ENCODE assay signal across 9 mouse cellular contexts in genomic region chr9:67832046-67832605, GRCm38 (mm10). TPM values are rescaled to one million over a fixed set of nuclear protein-coding genes. Genes with fewer than 3 reads are reported as not detected.
A peak's percentile ranks its signal among the peaks of the same experiment; 100 is the strongest.
DNase-seq lines count a peak whose midpoint lies in the region; ATAC-seq and TF ChIP-seq lines count a peak whose summit lies in the region.
"Had no signal": no experiment of that assay in that cellular context is flagged by ENCODE, and none has a peak within 500 bp of the region (broad histone marks: within the 10 kb centered on the region; RNA-seq: fewer than 3 reads in every experiment).

C2cd4a (minus strand) TSS chr9:67832330.

- WGBS in embryonic facial prominence, embryonic 11.5 days, result 4% methylated on average over 20 of the region's 20 CpGs
- 5% methylated on average over 20 of the region's 20 CpGs for WGBS in hindbrain, embryonic 10.5 days
- WGBS in neural tube, embryonic 14.5 days, result 6% methylated on average over 20 of the region's 20 CpGs

- H3K9me3 ChIP-seq in embryonic facial prominence, embryonic 11.5 days (replicated peaks; ENCODE audit: control insufficient read depth, low read length), result no peaks in the 10 kb centered on the region
- H3K9me3 ChIP-seq in hindbrain, embryonic 10.5 days, result no peaks in the 10 kb centered on the region
- H3K9me3 ChIP-seq in neural tube, embryonic 14.5 days (ENCODE audit: control insufficient read depth, low read length), result no peaks in the 10 kb centered on the region

- no peak for ATAC-seq in embryonic facial prominence, embryonic 11.5 days (replicated peaks; ENCODE audit: insufficient number of reproducible peaks, low FRiP score, low TSS enrichment, low read depth)
- ATAC-seq in neural tube, embryonic 14.5 days (ENCODE audit: low read depth), result no peak

- TF ChIP-seq CTCF in layer of hippocampus, adult 2 months (conservative IDR thresholded peaks at IDR 0.05), result no peak

- H3K4me2 ChIP-seq in embryonic facial prominence, embryonic 11.5 days (ENCODE audit: low read depth, low read length), result peak within 1 kb of the TSS; percentile 95
- H3K4me2 ChIP-seq in neural tube, embryonic 14.5 days (ENCODE audit: low read depth, low read length), result peak within 1 kb of the TSS; percentile 71

- no peaks in the 10 kb centered on the region for H3K36me3 ChIP-seq in embryonic facial prominence, embryonic 11.5 days (replicated peaks; ENCODE audit: control insufficient read depth, insufficient read depth, low read depth, low read length)
- H3K36me3 ChIP-seq in hindbrain, embryonic 10.5 days, result no peaks in the 10 kb centered on the region
- no peaks in the 10 kb centered on the region for H3K36me3 ChIP-seq in neural tube, embryonic 14.5 days (ENCODE audit: control insufficient read depth, insufficient read depth, low read length)

- peak within 1 kb of the TSS; percentile 58 for H3K9ac ChIP-seq in embryonic facial prominence, embryonic 11.5 days (replicated peaks; ENCODE audit: low read length)
- peak within 1 kb of the TSS; percentile 56 for H3K9ac ChIP-seq in neural tube, embryonic 14.5 days (replicated peaks; ENCODE audit: low read depth, low read length)

- no peak for DNase-seq in layer of hippocampus, adult 2 months (ENCODE audit: low spot score in 2 of 2)
- no peak for DNase-seq in layer of hippocampus, adult 8-10 months (ENCODE audit: low spot score in 2 of 2)
- peak; percentile 78 for DNase-seq in embryonic facial prominence, embryonic 11.5 days (ENCODE audit: low spot score)
- peak; percentile 64 for DNase-seq in hindbrain, embryonic 10.5 days (ENCODE audit: low spot score)
- peak; percentile 63 for DNase-seq in liver
- no peak for DNase-seq in thymus, postnatal 0 days (ENCODE audit: low spot score)
- DNase-seq in spleen, postnatal 14 days (ENCODE audit: low spot score in 2 of 2), result no peak

- H3K4me1 ChIP-seq in embryonic facial prominence, embryonic 11.5 days (ENCODE audit: control insufficient read depth, insufficient read depth, low read length), result peaks cover 5% of the 10 kb centered on the region; the same call in 1 of the 2 replicates
- H3K4me1 ChIP-seq in hindbrain, embryonic 10.5 days (replicated peaks), result peaks cover 21% of the 10 kb centered on the region
- H3K4me1 ChIP-seq in neural tube, embryonic 14.5 days (ENCODE audit: control insufficient read depth, insufficient read depth, low read length), result 0 out of 2 replicates have a peak, but pooled peaks cover 5% of the 10 kb centered on the region

- H3K27me3 ChIP-seq in embryonic facial prominence, embryonic 11.5 days (ENCODE audit: control insufficient read depth, insufficient read depth, low read length), result peaks cover 20% of the 10 kb centered on the region
- H3K27me3 ChIP-seq in hindbrain, embryonic 10.5 days (ENCODE audit: insufficient read depth, poor library complexity, severe bottlenecking), result peaks cover 57% of the 10 kb centered on the region
- peaks cover 28% of the 10 kb centered on the region for H3K27me3 ChIP-seq in neural tube, embryonic 14.5 days (ENCODE audit: control insufficient read depth, insufficient read depth, low read length)

- peak within 1 kb of the TSS; percentile 90 for H3K27ac ChIP-seq in layer of hippocampus, adult 2 months
- H3K27ac ChIP-seq in embryonic facial prominence, embryonic 11.5 days (replicated peaks; ENCODE audit: low read depth, low read length), result no peak within 1 kb of the TSS
- peak within 1 kb of the TSS; percentile 66 for H3K27ac ChIP-seq in hindbrain, embryonic 10.5 days
- no peak within 1 kb of the TSS for H3K27ac ChIP-seq in neural tube, embryonic 14.5 days (ENCODE audit: low read depth, low read length)
- H3K27ac ChIP-seq: macrophage had no signal

- peak within 1 kb of the TSS; percentile 56 for H3K4me3 ChIP-seq in layer of hippocampus, adult 2 months
- H3K4me3 ChIP-seq in embryonic facial prominence, embryonic 11.5 days (ENCODE audit: low read depth, low read length), result peak within 1 kb of the TSS; percentile 49
- peak within 1 kb of the TSS; percentile 61 for H3K4me3 ChIP-seq in hindbrain, embryonic 10.5 days
- H3K4me3 ChIP-seq in neural tube, embryonic 14.5 days (ENCODE audit: low read depth, low read length), result peak within 1 kb of the TSS; percentile 48

RNA-seq across cellular contexts. Expression of gene C2cd4a, which starts in this region (rescaled TPM):
- total RNA-seq in layer of hippocampus, adult 2 months (2021), result 1 to 10 TPM; 3.1 to 3.8 TPM
- total RNA-seq in layer of hippocampus, adult 8-10 months (2022), result 1 to 10 TPM in 3 of 4 experiments, under 1 TPM in 1; 0.93 to 3.2 (median 2.2) TPM
- polyA plus RNA-seq in embryonic facial prominence, embryonic 11.5 days (2014; fragmentation: Nextera tagmentation; extraction: Ambion mirVana), result not detected in 2 replicates
- polyA plus RNA-seq in hindbrain, embryonic 10.5 days (2016; fragmentation: Nextera tagmentation; extraction: Ambion mirVana), result not detected in 2 replicates
- polyA plus RNA-seq in neural tube, embryonic 14.5 days (2014; fragmentation: Nextera tagmentation; extraction: Ambion mirVana), result 0.57 and 0.63 TPM in 2 replicates
- polyA plus RNA-seq in thymus, postnatal 0 days (2015; fragmentation: Nextera tagmentation; extraction: Ambion mirVana), result 0.09 TPM in 1 of 2 replicates, not detected in the other
- polyA plus RNA-seq: macrophage had no signal

Comparison
In these comparisons a context has a peak if more than half of its experiments do, and no peak if none do; other contexts are left out.
1. Peak in DNase-seq, H3K4me3 ChIP-seq, H3K9ac ChIP-seq and H3K4me2 ChIP-seq in embryonic facial prominence, embryonic 11.5 days; RNA of the gene not detected or under 1 TPM.
2. Peak in DNase-seq, H3K4me3 ChIP-seq and H3K27ac ChIP-seq in hindbrain, embryonic 10.5 days; RNA of the gene not detected or under 1 TPM.